Mouse (Mus musculus): Measurements from ENCODE around the gene Susd2. TPM values are rescaled to one million over a fixed set of nuclear protein-coding genes. Genes with fewer than 3 reads are reported as not detected.

Gene Susd2
- total and polyA plus RNA-seq, 3 experiments = 0.51 to 3.0 (median 0.70) TPM

- TF ChIP-seq BHLHE40 (IDR thresholded peaks at IDR 0.05; ENCODE audit: low read depth, low read length) = no peak
- no peak for TF ChIP-seq PAX5 (IDR thresholded peaks at IDR 0.05; ENCODE audit: low read length)
- TF ChIP-seq MEF2A (IDR thresholded peaks at IDR 0.05; ENCODE audit: borderline replicate concordance, low read depth, low read length) = peak; percentile 71; the same call in 1 of the 2 replicates
- no peak for TF ChIP-seq ZMIZ1 (IDR thresholded peaks at IDR 0.05; ENCODE audit: low read depth, low read length)
- 0 out of 2 replicates have a peak, but pooled peaks have one; percentile 31 for TF ChIP-seq MAFK (IDR thresholded peaks at IDR 0.05; ENCODE audit: insufficient replicate concordance, low read length)
- TF ChIP-seq ETS1 (conservative IDR thresholded peaks at IDR 0.05; ENCODE audit: low read depth, low read length) = peak; percentile 72
- peak; percentile 82; the same call in 1 of the 2 replicates for TF ChIP-seq TCF12 (IDR thresholded peaks at IDR 0.05; ENCODE audit: low read depth, low read length)
- TF ChIP-seq TBP (conservative IDR thresholded peaks at IDR 0.05; ENCODE audit: low read depth, low read length) = peak; percentile 75
- TF ChIP-seq RCOR1 (conservative IDR thresholded peaks at IDR 0.05; ENCODE audit: low read depth, low read length) = no peak
- 0 out of 2 replicates have a peak, but pooled peaks have one; percentile 50 for TF ChIP-seq MAZ (IDR thresholded peaks at IDR 0.05; ENCODE audit: low read depth, low read length)
- no peak for TF ChIP-seq ZKSCAN1 (IDR thresholded peaks at IDR 0.05; ENCODE audit: borderline replicate concordance, low read depth, low read length)
- no peak for TF ChIP-seq CHD2 (IDR thresholded peaks at IDR 0.05; ENCODE audit: low read length)
- TF ChIP-seq HCFC1 (IDR thresholded peaks at IDR 0.05; ENCODE audit: low read depth, low read length) = peak; percentile 67
- TF ChIP-seq JUN (IDR thresholded peaks at IDR 0.05; ENCODE audit: insufficient read depth, low read depth, low read length) = no peak
- peak; percentile 80 for TF ChIP-seq ELF1 (IDR thresholded peaks at IDR 0.05; ENCODE audit: low read depth, low read length)
- peak; percentile 71 for TF ChIP-seq IRF4 (IDR thresholded peaks at IDR 0.05; ENCODE audit: low read depth, low read length)
- no peak for TF ChIP-seq RAD21 (IDR thresholded peaks at IDR 0.05; ENCODE audit: low read depth, low read length)
Observed at GRCm38 (mm10) chr10:75591211-75591894, 52.5 kb downstream of the Susd2 start (continued).

- Histone ChIP-seq H3K27me3 (replicated peaks) (no peaks in the 10 kb centered on the region), H3K4me1 (ENCODE audit: control insufficient read depth in 1 of 2, insufficient read depth in 2 of 2) (peaks cover 20 to 48% of the 10 kb centered on the region in 2 experiments), H3K9ac (ENCODE audit: insufficient read depth, low read depth) (no peak overlapping the region), H3K27ac (ENCODE audit: insufficient read depth, low read depth) (no peak overlapping the region), H3K9me3 (replicated peaks; ENCODE audit: low read length) (no peaks in the 10 kb centered on the region), H3K79me2 (replicated peaks; ENCODE audit: control insufficient read depth, extremely low read depth, insufficient read depth, poor library complexity, severe bottlenecking) (no peaks in the 10 kb centered on the region), H3K4me3 (replicated peaks in 1 of 3; ENCODE audit: low read depth in 2 of 3, low read length in 2 of 3, poor library complexity in 1 of 3) (no peak overlapping the region), H3K36me3 (replicated peaks in 1 of 2; ENCODE audit: control insufficient read depth in 1 of 2, insufficient read depth in 1 of 2, low read length in 1 of 2) (no peaks in the 10 kb centered on the region), H3K4me2 (ENCODE audit: insufficient read depth, low read depth, poor library complexity, severe bottlenecking) (no peak overlapping the region)
- no peak for TF ChIP-seq KAT2A (IDR thresholded peaks at IDR 0.05; ENCODE audit: insufficient replicate concordance, low read length)
- no peak for TF ChIP-seq E2F4 (IDR thresholded peaks at IDR 0.05; ENCODE audit: insufficient replicate concordance, low read depth, low read length)
- TF ChIP-seq EP300 (IDR thresholded peaks at IDR 0.05; ENCODE audit: low read length) = no peak
- TF ChIP-seq HCFC1 (IDR thresholded peaks at IDR 0.05; ENCODE audit: low read depth, low read length) = no peak
- TF ChIP-seq TCF12 (IDR thresholded peaks at IDR 0.05; ENCODE audit: low read depth, low read length) = no peak
- TF ChIP-seq GABPA (IDR thresholded peaks at IDR 0.05; ENCODE audit: insufficient replicate concordance, low read depth, low read length) = no peak
- TF ChIP-seq ELF1 (IDR thresholded peaks at IDR 0.05; ENCODE audit: low read depth, low read length) = no peak
- TF ChIP-seq JUND (conservative IDR thresholded peaks at IDR 0.05; ENCODE audit: low read depth, low read length) = no peak
- TF ChIP-seq ZNF384 (IDR thresholded peaks at IDR 0.05; ENCODE audit: low read depth, low read length) = no peak
- no peak for TF ChIP-seq ZMIZ1 (IDR thresholded peaks at IDR 0.05; ENCODE audit: low read depth, low read length)
- no peak for TF ChIP-seq NELFE (IDR thresholded peaks at IDR 0.05; ENCODE audit: low read depth, low read length)
- no peak for TF ChIP-seq USF1 (IDR thresholded peaks at IDR 0.05; ENCODE audit: low read depth, low read length)
- in situ Hi-C loops (cut with MboI; ENCODE audit: low pct_ligation_motif_present, low pct_unique_long_range_greater_than_20kb, low sequenced_read_pairs) = loop anchor here (10.0 to 25.0 kb wide), 3 partner anchors 45 to 373 kb away; partner anchors contain the start of genes Gm5134 and Gstt2
- dilution Hi-C loops (cut with MboI; ENCODE audit: extremely low pct_ligation_motif_present, extremely low pct_unique_long_range_greater_than_20kb, low sequenced_read_pairs) = no loop called here
- DNase-seq (ENCODE audit: extremely low read depth) = no peak
Observed at GRCm38 (mm10) chr10:75589651-75590050, 54.2 kb downstream of the Susd2 start.

All from CH12.LX (cell line).